Mouse (Mus musculus) kidney, postnatal 0 days (tissue): ENCODE measurements around the gene Slc15a5. TPM values are rescaled to one million over a fixed set of nuclear protein-coding genes. Genes with fewer than 3 reads are reported as not detected.

ENCODE experiments used
- ATAC-seq: fragments of 200-750 bp; cut with Nextera tagmentation; replicated peaks from 2 replicates; pipeline ENCODE4 v1.8.0; 2017; ENCODE audit warnings: low read depth, moderate number of reproducible peaks, moderate TSS enrichment, moderate library complexity; ENCODE audit not compliant: low FRiP score
- DNase-seq: peaks from one replicate; pipeline ENCODE4 v3.0.0-alpha.2; 2016; ENCODE audit warnings: low spot score
- H3K27ac ChIP-seq: fragments of 300-500 bp; sonication (generic); 2 replicates; pipeline ENCODE4 v1.5.1; 2014; ENCODE audit warnings: mild to moderate bottlenecking
- H3K27me3 ChIP-seq: fragments of 300-500 bp; sonication (generic); 2 replicates; pipeline ENCODE4 v1.6.1; 2014; ENCODE audit warnings: low read length, mixed read lengths; ENCODE audit not compliant: insufficient read depth
- H3K36me3 ChIP-seq: fragments of 300-500 bp; sonication (generic); 2 replicates; pipeline ENCODE4 v1.6.1; 2014; ENCODE audit warnings: low read length, mixed read lengths; ENCODE audit not compliant: insufficient read depth
- H3K4me1 ChIP-seq: fragments of 300-500 bp; sonication (generic); replicated peaks from 2 replicates; pipeline ENCODE4 v1.6.1; 2014; ENCODE audit warnings: antibody characterized with exemption, low read length, mixed read lengths; ENCODE audit not compliant: insufficient read depth
- H3K4me2 ChIP-seq: fragments of 300-500 bp; sonication (generic); 2 replicates; pipeline ENCODE4 v1.6.1; 2014; ENCODE audit warnings: mild to moderate bottlenecking, low read length, moderate library complexity, mixed read lengths
- H3K4me3 ChIP-seq: fragments of 300-500 bp; sonication (generic); replicated peaks from 2 replicates; pipeline ENCODE4 v1.5.1; 2014; ENCODE audit warnings: low read depth, low read length
- H3K9ac ChIP-seq: fragments of 300-500 bp; sonication (generic); 2 replicates; pipeline ENCODE4 v1.6.1; 2014; ENCODE audit warnings: low read depth, low read length
- H3K9me3 ChIP-seq: fragments of 300-500 bp; sonication (generic); replicated peaks from 2 replicates; pipeline ENCODE4 v1.6.1; 2016; ENCODE audit warnings: low read length, inconsistent platforms, mixed read lengths
- CTCF ChIP-seq: IDR thresholded peaks from 2 replicates; pipeline ENCODE4 v1.5.1; 2016; ENCODE audit warnings: antibody characterized with exemption, low read depth, mild to moderate bottlenecking, moderate library complexity
- WGBS: fragments of 180-500 bp; shearing (Covaris S2); extraction: QIAGEN DNeasy Blood & Tissue Kit; methylation state at CpG from one replicate; pipeline ENCODE4 v1.1.7; 2014; 5-methylcytosine and 5-hydroxymethylcytosine counted together
- polyA plus RNA-seq: library from polyadenylated mRNA; unstranded; fragments of >200 nt; fragmentation: Nextera tagmentation; extraction: Ambion mirVana; gene quantifications from 2 replicates; pipeline ENCODE4 v1.2.1, GENCODE M21; 2015

Gene Slc15a5
- polyA plus RNA-seq, 1 experiment from 2014 or later: 0.13 TPM

DNA sequence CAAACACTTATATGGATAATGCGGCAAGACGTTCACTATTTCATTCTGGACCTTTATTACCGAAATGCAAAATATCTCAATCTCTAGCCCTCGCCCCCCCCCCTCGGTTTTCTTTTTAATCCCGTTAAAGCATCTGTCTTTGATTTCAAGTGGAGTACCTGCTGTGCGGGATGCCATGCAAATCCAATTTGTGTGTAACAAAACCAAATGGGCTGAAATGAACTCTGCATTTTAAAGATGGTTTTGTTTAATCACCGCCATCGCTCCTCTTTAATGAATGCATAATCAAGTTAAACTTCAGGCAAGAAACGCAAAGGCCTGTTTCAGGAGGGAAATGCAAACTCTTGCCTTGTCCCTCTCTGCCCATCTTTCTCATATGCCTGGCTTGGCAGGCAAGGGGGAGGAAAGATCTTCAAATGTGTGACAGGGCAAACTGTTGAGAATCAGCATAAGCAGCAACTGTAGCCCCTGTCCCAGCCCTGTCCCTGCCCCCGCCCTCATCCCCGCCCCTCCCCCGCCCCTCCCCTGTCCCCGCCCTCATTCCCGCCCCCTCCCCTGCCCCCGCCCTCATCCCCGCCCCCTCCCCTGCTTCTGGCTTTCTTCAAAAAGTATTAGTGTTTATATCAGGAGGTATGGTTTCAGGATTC lies 122.8 kb downstream of the Slc15a5 start:
- Histone ChIP-seq H3K9me3 (no peaks in the 10 kb centered on the region), H3K9ac (no peak overlapping the region), H3K27me3 (no peaks in the 10 kb centered on the region), H3K4me2 (no peak overlapping the region), H3K36me3 (no peaks in the 10 kb centered on the region), H3K27ac (no peak overlapping the region), H3K4me3 (no peak overlapping the region), H3K4me1 (no peaks in the 10 kb centered on the region)
- WGBS: 58% methylated on average over 16 of the region's 17 CpGs
- TF ChIP-seq CTCF: no peak
- no peak for DNase-seq
- ATAC-seq: no peak

DNA sequence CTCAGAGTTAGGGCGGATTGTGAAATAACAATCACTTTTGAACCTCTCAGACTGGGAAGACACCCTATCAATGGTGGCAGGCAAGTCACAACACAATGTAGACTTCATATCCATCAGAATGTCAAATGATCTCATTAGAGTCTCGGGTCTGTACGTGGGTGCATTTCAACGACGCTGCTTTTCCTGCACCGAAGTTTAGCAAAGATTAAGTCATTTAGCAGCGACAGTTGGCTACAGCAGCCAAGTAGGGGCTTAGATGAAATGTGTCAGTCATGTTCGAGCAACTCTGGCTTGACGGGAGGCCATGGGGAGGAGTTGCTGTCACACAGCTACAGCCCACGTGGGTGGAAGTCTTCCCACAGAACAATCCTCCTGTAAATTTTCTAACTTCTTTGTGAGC lies 133.2 kb downstream of the Slc15a5 start:
- Histone ChIP-seq H3K4me3 (no peak overlapping the region), H3K9ac (no peak overlapping the region), H3K27me3 (no peaks in the 10 kb centered on the region), H3K27ac (no peak overlapping the region), H3K36me3 (no peaks in the 10 kb centered on the region), H3K4me2 (no peak overlapping the region), H3K9me3 (no peaks in the 10 kb centered on the region), H3K4me1 (no peaks in the 10 kb centered on the region)
- no peak for TF ChIP-seq CTCF
- WGBS: 73% methylated on average over 10 of the region's 10 CpGs
- no peak for ATAC-seq
- no peak for DNase-seq

DNA sequence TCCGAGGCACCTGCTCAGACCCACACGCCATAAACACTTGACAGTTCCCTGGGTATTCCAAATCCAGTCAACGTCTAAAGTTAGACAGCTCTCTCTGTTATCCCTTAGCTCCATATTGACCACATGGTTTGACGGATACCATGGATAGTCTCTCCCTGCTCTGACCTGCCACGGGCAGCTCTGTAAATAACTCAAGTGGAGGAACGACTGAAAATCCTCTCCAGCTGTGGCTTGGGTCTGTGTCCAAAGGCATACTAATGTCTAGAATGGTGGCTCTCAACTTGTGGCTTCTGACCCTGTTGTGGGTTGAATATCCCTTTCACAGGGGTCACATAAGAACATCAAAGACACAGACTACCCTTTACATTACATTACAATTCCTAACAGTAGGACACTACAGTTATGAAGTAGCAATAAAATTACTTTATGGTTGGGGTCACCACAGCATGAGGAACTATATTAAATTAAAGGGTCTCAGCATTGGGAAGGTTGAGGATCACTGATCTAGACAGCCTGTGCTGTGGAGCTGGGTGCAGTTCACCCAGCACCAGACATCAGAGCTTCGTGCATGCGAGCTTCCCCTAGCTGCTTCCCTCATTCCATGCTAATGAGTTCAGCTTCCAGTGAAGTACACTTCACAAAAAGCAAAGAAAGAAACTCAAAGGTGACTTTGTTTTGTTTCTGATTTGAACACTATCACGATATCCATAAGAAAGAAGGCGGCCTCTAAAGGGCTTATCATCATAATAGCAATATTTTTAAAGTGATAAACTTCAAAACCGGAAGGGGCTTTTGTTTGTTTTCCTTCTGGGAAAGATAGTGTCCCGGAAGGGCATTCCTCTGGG lies 139.1 kb downstream of the Slc15a5 start:
- Histone ChIP-seq H3K27me3 (no peaks in the 10 kb centered on the region), H3K4me2 (no peak overlapping the region), H3K4me3 (no peak overlapping the region), H3K4me1 (peaks cover 7% of the 10 kb centered on the region; the same call in 1 of the 2 replicates), H3K27ac (no peak overlapping the region), H3K9ac (no peak overlapping the region), H3K36me3 (no peaks in the 10 kb centered on the region), H3K9me3 (no peaks in the 10 kb centered on the region)
- WGBS: 36% methylated on average over 12 of the region's 12 CpGs
- TF ChIP-seq CTCF: no peak
- DNase-seq (peak; percentile 21), ATAC-seq (no peak)

DNA sequence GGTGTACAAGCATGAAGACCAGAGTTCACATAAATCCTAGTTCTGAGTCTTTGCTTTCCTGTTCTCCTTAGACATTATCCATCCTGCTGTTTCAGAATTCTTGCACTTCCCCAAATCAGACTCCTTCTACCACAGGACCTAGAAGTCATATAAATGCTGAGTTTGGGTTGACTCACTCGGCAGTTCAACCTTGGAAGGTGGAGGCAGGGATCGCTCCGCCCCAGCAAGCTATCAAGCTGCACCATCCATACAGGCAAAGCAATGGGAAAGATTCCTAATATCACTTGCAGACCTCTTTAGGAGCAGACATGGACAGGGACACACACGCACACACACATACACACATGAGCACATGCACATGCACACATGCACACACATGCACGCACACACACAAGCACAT lies 142.2 kb downstream of the Slc15a5 start:
- Histone ChIP-seq H3K27ac (no peak overlapping the region), H3K4me1 (peaks cover 7% of the 10 kb centered on the region; the same call in 1 of the 2 replicates), H3K4me2 (no peak overlapping the region), H3K36me3 (no peaks in the 10 kb centered on the region), H3K27me3 (no peaks in the 10 kb centered on the region), H3K9me3 (no peaks in the 10 kb centered on the region), H3K4me3 (no peak overlapping the region), H3K9ac (no peak overlapping the region)
- ATAC-seq (no peak), DNase-seq (no peak)
- no peak for TF ChIP-seq CTCF
- 89% methylated on average over 5 of the region's 5 CpGs for WGBS

DNA sequence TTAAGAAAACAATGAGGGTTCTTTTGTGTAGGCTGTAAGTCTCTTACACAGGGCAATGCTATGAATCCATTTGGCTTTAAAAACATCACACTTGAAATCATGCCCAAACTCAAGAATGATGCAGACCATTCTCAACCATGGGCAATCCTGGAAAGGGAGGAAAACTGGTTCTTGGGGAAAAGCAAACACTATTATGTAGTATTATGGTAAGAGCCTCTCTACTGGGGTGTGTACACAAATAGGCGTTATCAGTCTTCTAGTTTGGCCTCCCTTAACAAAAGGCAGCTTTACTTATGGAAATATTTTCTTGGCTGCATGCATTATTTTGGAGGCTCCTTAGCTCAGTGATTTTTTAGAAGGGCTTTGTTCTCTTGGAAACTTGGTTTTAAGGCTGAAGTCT lies 143.4 kb downstream of the Slc15a5 start:
- Histone ChIP-seq H3K4me1 (peaks cover 7% of the 10 kb centered on the region; the same call in 1 of the 2 replicates), H3K4me3 (no peak overlapping the region), H3K9me3 (no peaks in the 10 kb centered on the region), H3K27me3 (no peaks in the 10 kb centered on the region), H3K9ac (no peak overlapping the region), H3K4me2 (no peak overlapping the region), H3K27ac (no peak overlapping the region), H3K36me3 (no peaks in the 10 kb centered on the region)
- 86% methylated on average over 1 of the region's 1 CpGs for WGBS
- ATAC-seq (no peak), DNase-seq (no peak)
- no peak for TF ChIP-seq CTCF

DNA sequence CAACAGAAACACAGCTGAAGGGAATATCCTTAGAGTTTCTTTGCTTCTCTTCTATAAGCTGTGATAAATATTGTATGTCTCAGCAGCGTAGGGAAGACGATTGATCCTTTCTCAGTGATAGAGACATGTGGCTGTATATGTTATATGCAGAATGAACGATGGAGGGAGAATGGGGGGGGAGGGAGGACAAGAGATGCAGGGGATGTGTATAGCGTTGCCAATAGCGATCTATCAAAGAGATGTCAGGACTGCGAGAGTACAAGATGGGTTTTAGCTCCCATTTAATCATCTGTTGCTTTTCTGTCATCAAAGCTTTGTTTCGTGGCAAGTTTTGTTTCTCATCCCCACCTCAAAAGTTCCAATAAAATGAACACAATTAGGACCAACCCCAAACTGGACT lies 143.9 kb downstream of the Slc15a5 start:
- WGBS: 80% methylated on average over 7 of the region's 7 CpGs
- no peaks in the 10 kb centered on the region for H3K9me3 ChIP-seq
- H3K27ac ChIP-seq: no peak overlapping the region
- no peak overlapping the region for H3K9ac ChIP-seq
- H3K4me1 ChIP-seq: peaks cover 3% of the 10 kb centered on the region; the same call in 1 of the 2 replicates
- DNase-seq: no peak
- H3K27me3 ChIP-seq: no peaks in the 10 kb centered on the region
- no peaks in the 10 kb centered on the region for H3K36me3 ChIP-seq
- no peak overlapping the region for H3K4me3 ChIP-seq
- no peak for TF ChIP-seq CTCF
- no peak overlapping the region for H3K4me2 ChIP-seq
- ATAC-seq: no peak
